Mouse (Mus musculus) brain, embryonic 14.5 days (tissue): ENCODE results near the gene Gtf2h1.

Experiments used
- CTCF ChIP-seq: fragments of 200-500 bp; IDR thresholded peaks from 2 replicates; pipeline ENCODE4 v1.5.1; 2012; ENCODE audit warnings: inconsistent platforms, mild to moderate bottlenecking, moderate library complexity, borderline replicate concordance; ENCODE audit not compliant: insufficient read depth, insufficient read length; ENCODE audit errors: extremely low read depth
- POLR2A ChIP-seq: fragments of 200-500 bp; IDR thresholded peaks from 2 replicates; pipeline ENCODE4 v1.6.1; 2012; ENCODE audit warnings: mild to moderate bottlenecking, inconsistent platforms, borderline replicate concordance; ENCODE audit not compliant: poor library complexity, insufficient read depth, insufficient read length, severe bottlenecking; ENCODE audit errors: extremely low read depth

GRCm38 (mm10) chr7:46838104-46838671 lies 42.3 kb downstream of the Gtf2h1 start:
- TF ChIP-seq POLR2A (no peak), CTCF (no peak)
